Mouse (Mus musculus) liver, embryonic 14.5 days (tissue): ENCODE results near the gene 5730596B20Rik.

Source experiments
- CTCF ChIP-seq: IDR thresholded peaks from 2 replicates; pipeline ENCODE4 v1.5.1; 2016; ENCODE audit warnings: antibody characterized with exemption, low read depth, control low read depth
- EP300 ChIP-seq: IDR thresholded peaks from 2 replicates; pipeline ENCODE4 v1.6.1; 2016; ENCODE audit warnings: antibody characterized with exemption, low read depth

GRCm38 (mm10) chr6:52194690-52195089 lies 17.4 kb downstream of the 5730596B20Rik start:
- TF ChIP-seq CTCF: no peak
- no peak for TF ChIP-seq EP300
